Mouse (Mus musculus) hindbrain, embryonic 11.5 days (tissue): Measurements from ENCODE around the gene Btbd3. TPM values are rescaled to one million over a fixed set of nuclear protein-coding genes. Genes with fewer than 3 reads are reported as not detected.

Experiments
- ATAC-seq: fragments of 200-750 bp; cut with Nextera tagmentation; 2 replicates; pipeline ENCODE4 v1.8.0; 2017; ENCODE audit warnings: mild to moderate bottlenecking, moderate TSS enrichment, moderate library complexity; ENCODE audit not compliant: low FRiP score
- DNase-seq: peaks from one replicate; pipeline ENCODE4 v3.0.0-alpha.2; 2015; ENCODE audit warnings: low spot score
- H3K27ac ChIP-seq: fragments of 300-500 bp; sonication (generic); 2 replicates; pipeline ENCODE4 v1.5.1; 2014; ENCODE audit warnings: mild to moderate bottlenecking, low read depth, low read length
- H3K27me3 ChIP-seq: fragments of 300-500 bp; sonication (generic); 2 replicates; pipeline ENCODE4 v1.6.1; 2014; ENCODE audit warnings: mild to moderate bottlenecking, low read length, moderate library complexity, mixed read lengths; ENCODE audit not compliant: control insufficient read depth, insufficient read depth
- H3K36me3 ChIP-seq: fragments of 300-500 bp; sonication (generic); 2 replicates; pipeline ENCODE4 v1.6.1; 2014; ENCODE audit warnings: mild to moderate bottlenecking, low read length, moderate library complexity, mixed read lengths; ENCODE audit not compliant: control insufficient read depth, insufficient read depth
- H3K4me1 ChIP-seq: fragments of 300-500 bp; sonication (generic); replicated peaks from 2 replicates; pipeline ENCODE4 v1.6.1; 2014; ENCODE audit warnings: low read length, mixed read lengths; ENCODE audit not compliant: control insufficient read depth, insufficient read depth
- H3K4me2 ChIP-seq: fragments of 300-500 bp; sonication (generic); replicated peaks from 2 replicates; pipeline ENCODE4 v1.6.1; 2014; ENCODE audit warnings: mild to moderate bottlenecking, low read depth, low read length
- H3K4me3 ChIP-seq: fragments of 300-500 bp; sonication (generic); 2 replicates; pipeline ENCODE4 v1.5.1; 2014; ENCODE audit warnings: low read depth, low read length
- H3K9ac ChIP-seq: fragments of 300-500 bp; sonication (generic); 2 replicates; pipeline ENCODE4 v1.6.1; 2014; ENCODE audit warnings: low read depth, low read length
- H3K9me3 ChIP-seq: fragments of 300-500 bp; sonication (generic); 2 replicates; pipeline ENCODE4 v1.6.1; 2016; ENCODE audit warnings: low read length; ENCODE audit not compliant: control insufficient read depth
- WGBS: fragments of 180-500 bp; shearing (Covaris S2); extraction: QIAGEN DNeasy Blood & Tissue Kit; methylation state at CpG from one replicate; pipeline ENCODE4 v1.1.7; 2014; 5-methylcytosine and 5-hydroxymethylcytosine counted together
- polyA plus RNA-seq: library from polyadenylated mRNA; unstranded; fragments of >200 nt; fragmentation: Nextera tagmentation; extraction: Ambion mirVana; gene quantifications from 2 replicates; pipeline ENCODE4 v1.2.1, GENCODE M21; 2014

The Btbd3 gene
- polyA plus RNA-seq, 1 experiment from 2014 or later, result 19.3 TPM

- WGBS, result 73% methylated on average over 1 of the region's 1 CpGs
- Histone ChIP-seq H3K4me3 (no peak overlapping the region), H3K36me3 (no peaks in the 10 kb centered on the region), H3K4me2 (no peak overlapping the region), H3K27me3 (no peaks in the 10 kb centered on the region), H3K27ac (no peak overlapping the region), H3K9me3 (no peaks in the 10 kb centered on the region), H3K9ac (no peak overlapping the region), H3K4me1 (no peaks in the 10 kb centered on the region)
- ATAC-seq, result no peak
- no peak for DNase-seq
These were observed 132.2 kb downstream of the Btbd3 start for GRCm38 (mm10) chr2:138388591-138388990.

GRCm38 (mm10) chr2:138403046-138403445 lies 146.7 kb downstream of the Btbd3 start:
- ATAC-seq, result no peak
- DNase-seq, result no peak
- WGBS, result 63% methylated on average over 5 of the region's 5 CpGs

GRCm38 (mm10) chr2:138405753-138406528 lies 149.6 kb downstream of the Btbd3 start:
- Histone ChIP-seq H3K4me3 (no peak overlapping the region), H3K27me3 (no peaks in the 10 kb centered on the region), H3K36me3 (no peaks in the 10 kb centered on the region), H3K4me1 (peaks cover 2% of the 10 kb centered on the region; the same call in 1 of the 2 replicates), H3K27ac (no peak overlapping the region), H3K9me3 (no peaks in the 10 kb centered on the region), H3K9ac (no peak overlapping the region), H3K4me2 (no peak overlapping the region)
- WGBS, result 6% methylated on average over 4 of the region's 4 CpGs
- peak; percentile 95 for ATAC-seq
- DNase-seq, result peak; percentile 62

More at GRCm38 (mm10) chr2:138403046-138403445, 146.7 kb downstream of the Btbd3 start:
- H3K9me3 ChIP-seq, result no peaks in the 10 kb centered on the region
- H3K9ac ChIP-seq, result no peak overlapping the region
- H3K4me2 ChIP-seq, result no peak overlapping the region
- no peaks in the 10 kb centered on the region for H3K27me3 ChIP-seq
- no peak overlapping the region for H3K4me3 ChIP-seq
- no peak overlapping the region for H3K27ac ChIP-seq
- H3K4me1 ChIP-seq, result peaks cover 2% of the 10 kb centered on the region; the same call in 1 of the 2 replicates
- no peaks in the 10 kb centered on the region for H3K36me3 ChIP-seq

- no peaks in the 10 kb centered on the region for H3K27me3 ChIP-seq
- H3K36me3 ChIP-seq, result no peaks in the 10 kb centered on the region
- H3K9ac ChIP-seq, result no peak overlapping the region
- no peak overlapping the region for H3K4me3 ChIP-seq
- H3K27ac ChIP-seq, result no peak overlapping the region
- H3K4me1 ChIP-seq, result peaks cover 2% of the 10 kb centered on the region; the same call in 1 of the 2 replicates
- ATAC-seq (peak; percentile 71), DNase-seq (peak; percentile 35)
- no peaks in the 10 kb centered on the region for H3K9me3 ChIP-seq
- no peak overlapping the region for H3K4me2 ChIP-seq
These were observed 150.3 kb downstream of the Btbd3 start for GRCm38 (mm10) chr2:138406703-138407102.

GRCm38 (mm10) chr2:138412537-138412936 lies 156.2 kb downstream of the Btbd3 start:
- DNase-seq (no peak), ATAC-seq (no peak)
- H3K27ac ChIP-seq, result no peak overlapping the region
- no peak overlapping the region for H3K4me3 ChIP-seq
- no peaks in the 10 kb centered on the region for H3K27me3 ChIP-seq
- no peak overlapping the region for H3K9ac ChIP-seq
- no peaks in the 10 kb centered on the region for H3K9me3 ChIP-seq
- H3K4me2 ChIP-seq, result no peak overlapping the region
- WGBS, result 60% methylated on average over 5 of the region's 5 CpGs
- no peaks in the 10 kb centered on the region for H3K36me3 ChIP-seq
- no peaks in the 10 kb centered on the region for H3K4me1 ChIP-seq

GRCm38 (mm10) chr2:138422321-138422720 lies 166.0 kb downstream of the Btbd3 start:
- Histone ChIP-seq H3K4me1 (no peaks in the 10 kb centered on the region), H3K9me3 (no peaks in the 10 kb centered on the region), H3K4me3 (no peak overlapping the region), H3K4me2 (no peak overlapping the region), H3K27ac (no peak overlapping the region), H3K36me3 (no peaks in the 10 kb centered on the region), H3K27me3 (no peaks in the 10 kb centered on the region), H3K9ac (no peak overlapping the region)
- ATAC-seq, result no peak
- no peak for DNase-seq
- WGBS, result 72% methylated on average over 2 of the region's 2 CpGs

- no peak for ATAC-seq
- Histone ChIP-seq H3K27ac (no peak overlapping the region), H3K4me3 (no peak overlapping the region), H3K9me3 (no peaks in the 10 kb centered on the region), H3K4me2 (no peak overlapping the region), H3K27me3 (no peaks in the 10 kb centered on the region), H3K36me3 (no peaks in the 10 kb centered on the region), H3K9ac (no peak overlapping the region), H3K4me1 (no peaks in the 10 kb centered on the region)
- DNase-seq, result no peak
- WGBS, result 30% methylated on average over 2 of the region's 2 CpGs
These were observed 175.6 kb downstream of the Btbd3 start for GRCm38 (mm10) chr2:138431991-138432390.

GRCm38 (mm10) chr2:138446466-138446865 lies 190.1 kb downstream of the Btbd3 start:
- H3K27ac ChIP-seq, result no peak overlapping the region
- H3K9ac ChIP-seq, result no peak overlapping the region
- H3K9me3 ChIP-seq, result no peaks in the 10 kb centered on the region
- no peaks in the 10 kb centered on the region for H3K36me3 ChIP-seq
- H3K4me1 ChIP-seq, result no peaks in the 10 kb centered on the region
- ATAC-seq, result no peak
- no peak overlapping the region for H3K4me2 ChIP-seq
- no peak for DNase-seq
- no peak overlapping the region for H3K4me3 ChIP-seq
- 49% methylated on average over 3 of the region's 3 CpGs for WGBS
- no peaks in the 10 kb centered on the region for H3K27me3 ChIP-seq

GRCm38 (mm10) chr2:138446943-138447342 lies 190.6 kb downstream of the Btbd3 start:
- WGBS, result 81% methylated on average over 7 of the region's 7 CpGs
- Histone ChIP-seq H3K4me1 (no peaks in the 10 kb centered on the region), H3K27me3 (no peaks in the 10 kb centered on the region), H3K9ac (no peak overlapping the region), H3K4me3 (no peak overlapping the region), H3K4me2 (no peak overlapping the region), H3K27ac (no peak overlapping the region), H3K9me3 (no peaks in the 10 kb centered on the region), H3K36me3 (no peaks in the 10 kb centered on the region)
- DNase-seq (no peak), ATAC-seq (no peak)
